Mouse (Mus musculus) embryonic facial prominence, embryonic 15.5 days (tissue): ENCODE measurements around the gene Rab11fip4. TPM values are rescaled to one million over a fixed set of nuclear protein-coding genes. Genes with fewer than 3 reads are reported as not detected.

ENCODE experiments used
- ATAC-seq: fragments of 200-750 bp; cut with Nextera tagmentation; 2 replicates; pipeline ENCODE4 v1.8.0; 2017; ENCODE audit warnings: low read depth, moderate TSS enrichment; ENCODE audit not compliant: insufficient number of reproducible peaks, low FRiP score, low TSS enrichment
- H3K27ac ChIP-seq: fragments of 300-500 bp; sonication (generic); replicated peaks from 2 replicates; pipeline ENCODE4 v1.5.1; 2015; ENCODE audit warnings: mild to moderate bottlenecking, inconsistent platforms
- H3K27me3 ChIP-seq: fragments of 300-500 bp; sonication (generic); 2 replicates; pipeline ENCODE4 v1.6.1; 2015; ENCODE audit warnings: inconsistent platforms
- H3K36me3 ChIP-seq: fragments of 300-500 bp; sonication (generic); 2 replicates; pipeline ENCODE4 v1.6.1; 2015; ENCODE audit warnings: mild to moderate bottlenecking, inconsistent platforms
- H3K4me1 ChIP-seq: fragments of 300-500 bp; sonication (generic); 2 replicates; pipeline ENCODE4 v1.6.1; 2015; ENCODE audit warnings: inconsistent platforms
- H3K4me2 ChIP-seq: fragments of 300-500 bp; sonication (generic); replicated peaks from 2 replicates; pipeline ENCODE4 v1.6.1; 2015; ENCODE audit warnings: mild to moderate bottlenecking, inconsistent platforms
- H3K4me3 ChIP-seq: fragments of 300-500 bp; sonication (generic); replicated peaks from 2 replicates; pipeline ENCODE4 v1.5.1; 2015; ENCODE audit warnings: mild to moderate bottlenecking, inconsistent platforms
- H3K9ac ChIP-seq: fragments of 300-500 bp; sonication (generic); 2 replicates; pipeline ENCODE4 v1.6.1; 2015; ENCODE audit warnings: inconsistent platforms
- H3K9me3 ChIP-seq: fragments of 300-500 bp; sonication (generic); replicated peaks from 2 replicates; pipeline ENCODE4 v1.6.1; 2016; ENCODE audit warnings: inconsistent platforms
- WGBS: fragments of 180-500 bp; shearing (Covaris S2); methylation state at CpG from one replicate; pipeline ENCODE4 v1.1.7; 2015; 5-methylcytosine and 5-hydroxymethylcytosine counted together
- polyA plus RNA-seq: library from polyadenylated mRNA; unstranded; fragments of >200 nt; fragmentation: Nextera tagmentation; extraction: Ambion mirVana; gene quantifications from 2 replicates; pipeline ENCODE4 v1.2.1, GENCODE M21; 2015

Rab11fip4 gene
- polyA plus RNA-seq: 5.4 and 6.0 TPM in 2 replicates

DNA sequence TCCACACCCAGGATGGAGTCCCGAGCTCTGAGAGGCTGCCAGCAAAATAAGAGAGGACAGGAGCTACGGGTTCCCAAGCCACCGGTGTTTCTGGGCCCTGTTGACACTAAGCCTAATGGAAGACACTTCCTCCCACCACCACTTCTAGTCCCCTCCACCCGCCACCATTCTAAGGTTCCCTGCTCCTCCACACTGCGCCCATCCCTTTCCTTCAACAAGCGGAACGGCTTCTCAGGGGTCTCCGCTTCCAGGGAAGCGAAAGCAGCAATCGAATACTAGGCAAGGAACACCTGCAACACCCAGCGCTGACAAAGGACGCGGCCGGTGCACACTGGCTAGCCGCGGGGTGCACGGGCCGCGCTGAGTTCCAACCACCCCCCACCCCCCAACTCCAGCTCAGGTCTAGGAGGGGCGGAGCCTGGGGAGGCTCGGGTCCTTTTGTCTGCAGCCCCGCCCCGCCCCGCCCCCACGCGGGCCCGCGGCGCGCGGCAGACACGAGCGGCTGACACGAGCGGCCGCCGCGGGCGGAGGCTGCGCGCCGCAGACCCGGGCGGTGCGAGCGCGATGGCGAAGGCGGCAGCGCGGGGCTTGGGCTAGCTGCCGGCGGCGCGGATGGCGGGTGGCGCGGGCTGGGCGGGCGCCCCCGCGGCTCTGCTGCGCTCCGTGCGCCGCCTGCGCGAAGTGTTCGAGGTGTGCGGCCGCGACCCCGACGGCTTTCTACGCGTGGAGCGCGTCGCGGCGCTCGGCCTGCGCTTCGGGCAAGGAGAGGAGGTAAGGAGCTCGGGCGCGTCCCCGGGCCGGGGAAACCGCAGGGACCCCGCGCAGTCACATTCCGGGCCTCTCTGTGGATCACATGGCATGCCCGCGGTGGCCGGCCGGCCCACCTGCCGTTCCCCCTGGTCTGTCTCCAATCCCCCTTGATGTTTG lies at the start of gene Rab11fip4:
TSS of gene Rab11fip4 (plus strand) at position 549 of the 927 bp plus-strand sequence.
- ATAC-seq: no peak
- Histone ChIP-seq H3K27me3 (peaks cover 46% of the 10 kb centered on the region), H3K27ac (no peak within 1 kb of the TSS), H3K4me2 (peak within 1 kb of the TSS; percentile 98), H3K9ac (peak within 1 kb of the TSS; percentile 33; the same call in 1 of the 2 replicates), H3K36me3 (no peaks in the 10 kb centered on the region), H3K4me1 (peaks cover 11% of the 10 kb centered on the region), H3K9me3 (no peaks in the 10 kb centered on the region), H3K4me3 (peak within 1 kb of the TSS; percentile 58)
- under 1% methylated on average over 86 of the region's 98 CpGs for WGBS

- ATAC-seq: no peak
- whole genome bisulfite sequencing: 71% methylated on average over 1 of the region's 1 CpGs
- Histone ChIP-seq H3K36me3 (peaks cover 71% of the 10 kb centered on the region), H3K9ac (no peak overlapping the region), H3K4me3 (no peak overlapping the region), H3K9me3 (no peaks in the 10 kb centered on the region), H3K4me2 (no peak overlapping the region), H3K4me1 (no peaks in the 10 kb centered on the region), H3K27me3 (no peaks in the 10 kb centered on the region), H3K27ac (no peak overlapping the region)
These were observed 38.4 kb upstream of the Rab11fip4 start for GRCm38 (mm10) chr11:79552622-79553021.

GRCm38 (mm10) chr11:79560536-79560935 lies 30.5 kb upstream of the Rab11fip4 start:
- Histone ChIP-seq H3K36me3 (peaks cover 58% of the 10 kb centered on the region), H3K4me1 (no peaks in the 10 kb centered on the region), H3K27ac (no peak overlapping the region), H3K27me3 (no peaks in the 10 kb centered on the region), H3K9ac (no peak overlapping the region), H3K4me2 (no peak overlapping the region), H3K4me3 (no peak overlapping the region), H3K9me3 (no peaks in the 10 kb centered on the region)
- 93% methylated on average over 4 of the region's 4 CpGs for WGBS
- no peak for ATAC-seq

DNA sequence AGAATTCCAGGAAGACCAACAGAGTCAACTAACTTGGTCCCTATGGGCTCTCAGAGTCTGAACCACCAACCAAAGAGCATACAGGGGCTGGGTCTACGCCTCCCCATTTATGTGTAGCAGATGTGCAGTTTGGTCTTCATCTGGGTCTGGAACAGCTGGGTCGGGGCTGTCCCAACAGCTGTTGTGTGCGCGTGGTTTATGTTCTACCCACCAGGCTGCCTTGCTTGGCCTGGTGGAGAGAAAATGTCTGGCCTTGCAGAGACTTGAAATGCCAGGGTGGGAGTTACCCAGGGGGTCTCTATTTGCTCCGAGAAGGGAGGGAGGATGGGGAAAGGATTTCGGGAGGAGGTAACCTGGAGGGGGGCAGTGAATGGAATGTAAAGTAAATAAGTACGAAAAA lies 27.5 kb upstream of the Rab11fip4 start:
- Histone ChIP-seq H3K27ac (no peak overlapping the region), H3K27me3 (no peaks in the 10 kb centered on the region), H3K9me3 (no peaks in the 10 kb centered on the region), H3K4me1 (no peaks in the 10 kb centered on the region), H3K36me3 (peaks cover 62% of the 10 kb centered on the region), H3K4me3 (no peak overlapping the region), H3K9ac (no peak overlapping the region), H3K4me2 (no peak overlapping the region)
- no peak for ATAC-seq
- 64% methylated on average over 7 of the region's 7 CpGs for WGBS

- no peaks in the 10 kb centered on the region for H3K4me1 ChIP-seq
- no peaks in the 10 kb centered on the region for H3K9me3 ChIP-seq
- no peak for ATAC-seq
- H3K27ac ChIP-seq: no peak overlapping the region
- H3K4me3 ChIP-seq: no peak overlapping the region
- no peak overlapping the region for H3K4me2 ChIP-seq
- H3K9ac ChIP-seq: no peak overlapping the region
- WGBS: 63% methylated on average over 1 of the region's 1 CpGs
- peaks cover 61% of the 10 kb centered on the region for H3K36me3 ChIP-seq
- no peaks in the 10 kb centered on the region for H3K27me3 ChIP-seq
These were observed 24.1 kb upstream of the Rab11fip4 start for GRCm38 (mm10) chr11:79566947-79567346.

- no peak overlapping the region for H3K27ac ChIP-seq
- no peaks in the 10 kb centered on the region for H3K4me1 ChIP-seq
- H3K27me3 ChIP-seq: no peaks in the 10 kb centered on the region
- no peak overlapping the region for H3K9ac ChIP-seq
- H3K36me3 ChIP-seq: peaks cover 61% of the 10 kb centered on the region
- ATAC-seq: no peak
- no peak overlapping the region for H3K4me2 ChIP-seq
- WGBS: 81% methylated on average over 11 of the region's 11 CpGs
- H3K9me3 ChIP-seq: no peaks in the 10 kb centered on the region
- H3K4me3 ChIP-seq: no peak overlapping the region
These were observed 22.7 kb upstream of the Rab11fip4 start for GRCm38 (mm10) chr11:79568197-79568911.

- no peaks in the 10 kb centered on the region for H3K9me3 ChIP-seq
- no peak overlapping the region for H3K4me3 ChIP-seq
- H3K27me3 ChIP-seq: no peaks in the 10 kb centered on the region
- H3K4me1 ChIP-seq: no peaks in the 10 kb centered on the region
- no peak overlapping the region for H3K27ac ChIP-seq
- ATAC-seq: no peak
- no peak overlapping the region for H3K9ac ChIP-seq
- peaks cover 62% of the 10 kb centered on the region for H3K36me3 ChIP-seq
- H3K4me2 ChIP-seq: no peak overlapping the region
- 87% methylated on average over 2 of the region's 2 CpGs for WGBS
These were observed 20.7 kb upstream of the Rab11fip4 start for GRCm38 (mm10) chr11:79570319-79570718.

DNA sequence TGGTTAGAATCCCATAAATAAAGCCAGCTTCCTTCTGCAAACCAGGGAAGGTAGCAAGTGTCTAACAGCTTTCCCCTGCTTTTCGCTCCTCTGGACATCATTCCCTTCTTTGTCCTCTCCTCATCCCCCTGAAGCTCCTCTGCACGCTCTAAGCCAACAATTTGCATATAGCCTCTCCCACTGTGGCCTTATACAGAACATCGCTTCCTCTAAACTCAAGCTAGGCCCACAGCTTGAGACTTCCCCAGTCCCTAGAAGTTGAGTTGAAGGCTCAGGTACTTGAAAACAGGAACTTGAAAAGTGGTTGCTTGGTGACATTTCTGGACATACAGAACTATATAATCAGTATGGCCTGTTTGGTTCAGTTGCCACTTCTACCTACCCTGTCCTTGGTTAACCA lies 17.2 kb upstream of the Rab11fip4 start:
- WGBS: 80% methylated on average over 3 of the region's 3 CpGs
- no peak overlapping the region for H3K27ac ChIP-seq
- ATAC-seq: no peak
- no peak overlapping the region for H3K4me3 ChIP-seq
- H3K4me1 ChIP-seq: no peaks in the 10 kb centered on the region
- no peaks in the 10 kb centered on the region for H3K9me3 ChIP-seq
- peaks cover 53% of the 10 kb centered on the region for H3K36me3 ChIP-seq
- H3K4me2 ChIP-seq: no peak overlapping the region
- H3K9ac ChIP-seq: no peak overlapping the region
- H3K27me3 ChIP-seq: no peaks in the 10 kb centered on the region

- H3K9ac ChIP-seq: no peak overlapping the region
These were observed 15.5 kb upstream of the Rab11fip4 start for GRCm38 (mm10) chr11:79575383-79576073.

DNA sequence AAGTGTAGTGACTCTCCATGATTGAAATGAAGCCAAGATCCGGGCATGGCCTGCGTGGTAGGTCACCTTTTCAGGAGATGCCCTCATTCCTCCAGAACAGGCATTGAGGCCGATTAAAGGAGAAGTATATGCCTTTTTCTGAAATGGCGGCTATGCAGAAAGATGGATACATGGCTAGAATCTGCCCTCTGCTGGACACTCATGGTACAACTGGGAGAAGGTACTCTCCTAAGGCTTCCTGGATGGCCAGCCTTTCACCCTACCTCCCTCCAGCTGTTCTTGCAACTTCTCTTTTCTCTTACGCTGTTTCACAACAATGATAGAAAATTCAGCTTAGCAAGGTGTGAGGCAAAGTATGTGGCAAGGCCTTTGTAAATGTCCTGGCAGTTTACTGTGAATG lies 13.3 kb upstream of the Rab11fip4 start:
- no peak overlapping the region for H3K9ac ChIP-seq
- no peak for ATAC-seq
- H3K4me1 ChIP-seq: no peaks in the 10 kb centered on the region
- peaks cover 29% of the 10 kb centered on the region for H3K36me3 ChIP-seq
- no peaks in the 10 kb centered on the region for H3K27me3 ChIP-seq
- H3K4me3 ChIP-seq: no peak overlapping the region
- no peak overlapping the region for H3K4me2 ChIP-seq
- no peaks in the 10 kb centered on the region for H3K9me3 ChIP-seq
- 38% methylated on average over 5 of the region's 5 CpGs for WGBS
- H3K27ac ChIP-seq: no peak overlapping the region

More at GRCm38 (mm10) chr11:79575383-79576073, 15.5 kb upstream of the Rab11fip4 start:
- ATAC-seq: no peak
- WGBS: 92% methylated on average over 14 of the region's 14 CpGs
- Histone ChIP-seq H3K4me3 (no peak overlapping the region), H3K4me2 (no peak overlapping the region), H3K27me3 (no peaks in the 10 kb centered on the region), H3K9me3 (no peaks in the 10 kb centered on the region), H3K27ac (no peak overlapping the region), H3K4me1 (no peaks in the 10 kb centered on the region), H3K36me3 (peaks cover 48% of the 10 kb centered on the region)

- Histone ChIP-seq H3K36me3 (peaks cover 15% of the 10 kb centered on the region), H3K9me3 (no peaks in the 10 kb centered on the region), H3K4me1 (no peaks in the 10 kb centered on the region), H3K4me3 (no peak overlapping the region), H3K4me2 (no peak overlapping the region), H3K27me3 (no peaks in the 10 kb centered on the region), H3K9ac (no peak overlapping the region), H3K27ac (no peak overlapping the region)
- no peak for ATAC-seq
- WGBS: 40% methylated on average over 4 of the region's 4 CpGs
These were observed 10.4 kb upstream of the Rab11fip4 start for GRCm38 (mm10) chr11:79580660-79581059.
